Mouse (Mus musculus): ENCODE measurements around the gene Pfn4. TPM values are rescaled to one million over a fixed set of nuclear protein-coding genes. Genes with fewer than 3 reads are reported as not detected.
"Not testable (repeated sequence)": the region's sequence is repeated elsewhere in the genome, so short reads cannot be mapped to it uniquely, and the experiment has no call there.

Gene Pfn4
- polyA plus RNA-seq, 1 experiment from 2014 or later, result 2.3 TPM

DNA sequence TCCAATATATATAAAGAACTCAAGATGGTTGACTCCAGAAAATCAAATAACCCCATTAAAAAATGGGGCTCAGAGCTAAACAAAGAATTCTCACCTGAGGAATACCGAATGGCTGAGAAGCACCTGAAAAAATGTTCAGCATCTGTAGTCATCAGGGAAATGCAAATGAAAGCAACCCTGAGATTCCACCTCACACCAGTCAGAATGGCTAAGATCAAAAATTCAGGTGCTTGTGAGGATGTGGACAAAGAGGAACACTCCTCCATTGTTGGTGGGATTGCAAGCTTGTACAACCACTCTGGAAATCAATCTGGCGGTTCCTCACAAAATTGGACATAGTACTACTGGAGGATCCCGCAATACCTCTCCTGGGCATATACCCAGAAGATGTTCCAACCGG is 14.4 kb upstream of the Pfn4 start:
- not testable (repeated sequence) for H3K9me3 ChIP-seq (replicated peaks); H3K27ac ChIP-seq (ENCODE audit: poor library complexity, severe bottlenecking); H3K4me1 ChIP-seq (replicated peaks); H3K4me2 ChIP-seq; ATAC-seq (ENCODE audit: insufficient number of reproducible peaks, low FRiP score); H3K27me3 ChIP-seq (replicated peaks); H3K9ac ChIP-seq; H3K36me3 ChIP-seq; H3K4me3 ChIP-seq
- 79% methylated on average over 4 of the region's 4 CpGs for WGBS

DNA sequence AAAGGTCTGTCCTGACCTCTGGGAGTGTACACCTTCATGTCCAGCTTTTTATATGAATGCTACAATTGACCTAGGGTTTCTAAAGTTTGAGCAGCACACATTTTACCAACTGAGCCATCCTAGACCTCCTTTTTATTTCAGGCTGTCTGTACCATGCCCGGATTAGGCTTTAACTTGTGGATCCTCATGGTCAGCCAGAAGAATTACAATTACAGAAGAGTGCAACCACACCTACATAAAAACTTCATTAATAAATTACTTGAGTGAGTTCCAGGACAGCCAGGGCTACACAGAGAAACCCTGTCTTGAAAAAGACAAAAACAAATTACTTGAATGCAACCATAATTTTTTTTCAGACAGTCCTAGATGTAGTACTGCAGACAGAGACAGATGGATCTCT is 11.8 kb upstream of the Pfn4 start:
- H3K4me3 ChIP-seq, result no peak overlapping the region
- ATAC-seq (ENCODE audit: insufficient number of reproducible peaks, low FRiP score), result no peak
- H3K4me2 ChIP-seq, result no peak overlapping the region
- 86% methylated on average over 1 of the region's 1 CpGs for WGBS
- H3K27ac ChIP-seq (ENCODE audit: poor library complexity, severe bottlenecking), result no peak overlapping the region
- no peaks in the 10 kb centered on the region for H3K27me3 ChIP-seq (replicated peaks)
- no peak overlapping the region for H3K9ac ChIP-seq
- 0 out of 2 replicates have a peak, but pooled peaks cover 3% of the 10 kb centered on the region for H3K9me3 ChIP-seq (replicated peaks)
- H3K36me3 ChIP-seq, result no peaks in the 10 kb centered on the region
- no peaks in the 10 kb centered on the region for H3K4me1 ChIP-seq (replicated peaks)

DNA sequence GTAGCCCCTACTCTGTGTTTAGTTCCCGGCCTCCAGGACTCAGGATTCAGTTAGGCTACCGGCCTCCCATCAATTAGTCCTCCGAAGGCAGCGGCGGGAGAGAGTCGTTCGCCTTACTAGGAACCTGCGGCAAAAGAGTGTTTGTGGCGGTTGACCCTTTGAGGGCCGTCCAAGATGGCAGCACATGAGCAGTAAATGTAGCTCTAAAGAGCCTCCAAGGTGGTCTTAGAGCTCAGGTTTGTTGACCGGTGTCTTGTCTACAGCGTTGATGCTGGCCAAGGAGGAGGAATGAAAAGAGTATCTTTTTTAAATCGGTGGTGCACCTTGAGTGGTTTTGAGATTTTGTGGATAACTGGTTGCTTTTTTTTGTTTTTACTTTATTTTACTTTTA is 506 bp downstream of the Pfn4 start:
- peak overlapping the region; percentile 73; the same call in 1 of the 2 replicates for H3K27ac ChIP-seq (ENCODE audit: poor library complexity, severe bottlenecking)
- ATAC-seq (ENCODE audit: insufficient number of reproducible peaks, low FRiP score), result peak; percentile 23

DNA sequence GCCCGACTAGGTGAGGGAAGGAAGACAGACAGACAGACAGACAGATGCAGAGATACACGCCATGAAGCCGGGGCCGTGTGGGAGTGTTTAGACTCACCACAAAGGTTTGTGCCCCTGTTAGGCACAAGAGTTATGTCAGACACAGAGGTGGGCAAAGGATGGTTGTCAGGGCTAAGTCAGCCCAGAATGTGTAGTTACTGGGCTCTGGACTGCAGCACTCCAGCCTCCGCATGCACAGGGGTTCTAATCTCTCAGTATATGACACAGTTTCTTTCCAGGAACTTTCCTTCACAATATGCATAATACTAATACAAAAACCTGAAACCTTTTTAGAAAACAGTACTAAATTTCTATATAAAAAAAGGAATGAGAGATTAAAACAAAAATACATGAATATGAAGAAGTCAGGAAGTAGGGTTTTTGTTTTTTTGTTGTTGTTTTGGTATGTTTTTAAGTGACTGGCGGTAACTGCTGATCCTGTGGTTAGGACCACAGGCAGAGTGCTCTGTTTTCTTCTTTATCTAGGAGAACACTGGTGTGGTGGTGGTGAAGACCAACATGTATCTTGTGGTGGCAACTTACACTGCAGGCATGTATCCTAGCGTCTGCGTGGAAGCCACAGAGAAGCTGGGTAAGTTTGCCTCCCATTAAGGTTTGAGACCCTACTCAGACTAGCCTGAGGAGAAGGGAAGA is 6.2 kb downstream of the Pfn4 start:
- H3K36me3 ChIP-seq, result no peaks in the 10 kb centered on the region
- no peak overlapping the region for H3K4me2 ChIP-seq
- 82% methylated on average over 8 of the region's 8 CpGs for WGBS
- H3K27me3 ChIP-seq (replicated peaks), result 0 out of 2 replicates have a peak, but pooled peaks cover 2% of the 10 kb centered on the region
- no peak for ATAC-seq (ENCODE audit: insufficient number of reproducible peaks, low FRiP score)
- H3K4me3 ChIP-seq, result no peak overlapping the region
- H3K9ac ChIP-seq, result no peak overlapping the region
- no peaks in the 10 kb centered on the region for H3K4me1 ChIP-seq (replicated peaks)
- no peaks in the 10 kb centered on the region for H3K9me3 ChIP-seq (replicated peaks)
- H3K27ac ChIP-seq (ENCODE audit: poor library complexity, severe bottlenecking), result no peak overlapping the region

More for the DNA sequence above, 506 bp downstream of the Pfn4 start:
- 0 out of 2 replicates have a peak, but pooled peaks cover 3% of the 10 kb centered on the region for H3K4me1 ChIP-seq (replicated peaks)
- H3K9me3 ChIP-seq (replicated peaks), result no peaks in the 10 kb centered on the region
- WGBS, result 18% methylated on average over 13 of the region's 13 CpGs
- H3K4me3 ChIP-seq, result peak overlapping the region; percentile 63
- H3K27me3 ChIP-seq (replicated peaks), result no peaks in the 10 kb centered on the region
- peak overlapping the region; percentile 80 for H3K9ac ChIP-seq
- peak overlapping the region; percentile 70 for H3K4me2 ChIP-seq
- no peaks in the 10 kb centered on the region for H3K36me3 ChIP-seq

DNA sequence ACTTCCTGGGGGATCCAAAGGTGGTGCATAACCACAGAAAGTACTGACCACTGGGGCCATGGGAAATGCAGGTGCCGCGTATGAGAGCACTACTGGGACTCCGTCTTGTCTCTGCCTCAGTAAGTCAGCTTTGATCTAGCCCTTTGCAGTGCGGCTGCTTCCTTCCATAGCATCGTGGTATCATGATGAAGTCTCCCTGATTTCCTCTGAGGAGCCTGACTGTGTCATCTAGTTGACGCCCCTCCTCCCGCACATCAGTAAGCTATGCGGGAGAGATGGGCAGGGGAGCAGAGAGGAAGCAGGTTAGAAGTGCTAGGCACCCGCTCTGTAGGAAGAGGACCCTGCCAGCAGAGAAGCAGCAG is 6.7 kb downstream of the Pfn4 start:
- 0 out of 2 replicates have a peak, but pooled peaks cover 2% of the 10 kb centered on the region for H3K27me3 ChIP-seq (replicated peaks)
- H3K4me2 ChIP-seq, result no peak overlapping the region
- H3K27ac ChIP-seq (ENCODE audit: poor library complexity, severe bottlenecking), result no peak overlapping the region
- no peak overlapping the region for H3K9ac ChIP-seq
- H3K9me3 ChIP-seq (replicated peaks), result no peaks in the 10 kb centered on the region
- 57% methylated on average over 9 of the region's 9 CpGs for WGBS
- no peaks in the 10 kb centered on the region for H3K4me1 ChIP-seq (replicated peaks)
- H3K4me3 ChIP-seq, result no peak overlapping the region
- no peaks in the 10 kb centered on the region for H3K36me3 ChIP-seq
- ATAC-seq (ENCODE audit: insufficient number of reproducible peaks, low FRiP score), result no peak

DNA sequence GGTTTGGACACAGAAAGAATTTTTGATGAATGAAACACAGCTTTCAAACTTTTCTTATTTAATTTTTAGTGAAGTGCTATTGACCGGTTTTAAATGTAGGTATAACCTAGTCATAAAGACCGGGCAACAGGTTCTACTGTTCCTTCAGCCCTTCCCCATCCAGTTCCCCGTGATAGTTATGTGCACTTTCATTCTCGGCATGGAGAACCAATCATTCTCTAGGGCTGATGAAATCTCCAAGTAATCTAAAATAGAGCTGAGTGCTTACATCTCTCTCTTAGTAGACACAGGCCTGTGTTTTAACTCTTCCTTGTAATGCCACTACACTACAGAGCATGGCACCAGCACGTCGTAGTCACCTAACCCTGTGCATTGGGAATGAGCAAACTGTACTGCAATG is 8.9 kb downstream of the Pfn4 start:
- Histone ChIP-seq H3K4me2 (no peak overlapping the region), H3K9me3 (replicated peaks) (no peaks in the 10 kb centered on the region), H3K4me3 (no peak overlapping the region), H3K9ac (no peak overlapping the region), H3K27me3 (replicated peaks) (0 out of 2 replicates have a peak, but pooled peaks cover 2% of the 10 kb centered on the region), H3K4me1 (replicated peaks) (no peaks in the 10 kb centered on the region), H3K27ac (ENCODE audit: poor library complexity, severe bottlenecking) (no peak overlapping the region), H3K36me3 (no peaks in the 10 kb centered on the region)
- no peak for ATAC-seq (ENCODE audit: insufficient number of reproducible peaks, low FRiP score)
- 80% methylated on average over 6 of the region's 6 CpGs for WGBS

DNA sequence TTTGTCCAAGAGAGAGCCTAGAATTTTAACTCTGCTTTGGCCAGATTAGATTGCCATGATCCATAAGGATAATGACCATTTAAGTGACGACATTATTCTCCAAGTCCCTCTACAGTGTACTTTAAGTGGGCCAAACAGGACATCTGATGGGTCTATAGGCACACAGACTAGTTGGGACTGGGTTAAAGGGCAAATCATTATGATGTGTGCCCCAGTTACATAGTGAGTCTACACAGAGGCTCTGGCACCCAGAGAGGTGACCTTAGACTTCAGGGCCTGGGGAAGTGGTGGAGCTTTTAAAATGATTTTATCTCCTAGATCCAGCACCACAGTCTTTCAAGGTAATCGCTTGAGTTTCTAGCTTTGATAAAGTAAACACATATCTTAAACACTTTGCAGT is 11.4 kb downstream of the Pfn4 start:
- no peak for ATAC-seq (ENCODE audit: insufficient number of reproducible peaks, low FRiP score)
- no peak overlapping the region for H3K27ac ChIP-seq (ENCODE audit: poor library complexity, severe bottlenecking)
- H3K4me1 ChIP-seq (replicated peaks), result no peaks in the 10 kb centered on the region
- no peak overlapping the region for H3K4me3 ChIP-seq
- 0 out of 2 replicates have a peak, but pooled peaks cover 2% of the 10 kb centered on the region for H3K27me3 ChIP-seq (replicated peaks)
- H3K9ac ChIP-seq, result no peak overlapping the region
- no peak overlapping the region for H3K4me2 ChIP-seq
- no peaks in the 10 kb centered on the region for H3K36me3 ChIP-seq
- 60% methylated on average over 2 of the region's 2 CpGs for WGBS
- H3K9me3 ChIP-seq (replicated peaks), result no peaks in the 10 kb centered on the region

DNA sequence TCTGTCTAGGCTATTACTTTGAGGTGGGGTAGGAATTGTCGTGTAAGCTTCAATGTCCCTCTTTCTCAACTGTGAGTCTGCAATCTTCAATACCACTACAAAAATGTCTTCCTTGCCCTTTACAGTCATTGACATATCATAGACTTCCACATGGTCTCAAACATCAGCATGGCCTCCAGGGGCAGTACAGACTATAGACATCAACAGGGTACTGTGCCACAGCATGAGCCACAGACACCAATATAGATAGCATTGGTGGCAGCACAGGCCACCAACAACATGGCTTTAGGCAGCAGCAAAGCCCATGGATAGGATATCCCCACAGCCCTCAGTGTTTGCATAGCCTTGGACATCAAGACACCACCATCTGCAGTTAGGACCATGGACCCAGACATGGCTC is 12.4 kb downstream of the Pfn4 start:
- no peak overlapping the region for H3K4me2 ChIP-seq
- 67% methylated on average over 1 of the region's 1 CpGs for WGBS
- no peaks in the 10 kb centered on the region for H3K27me3 ChIP-seq (replicated peaks)
- H3K9me3 ChIP-seq (replicated peaks), result no peaks in the 10 kb centered on the region
- no peak overlapping the region for H3K4me3 ChIP-seq
- H3K36me3 ChIP-seq, result no peaks in the 10 kb centered on the region
- ATAC-seq (ENCODE audit: insufficient number of reproducible peaks, low FRiP score), result no peak
- H3K27ac ChIP-seq (ENCODE audit: poor library complexity, severe bottlenecking), result no peak overlapping the region
- H3K9ac ChIP-seq, result no peak overlapping the region
- no peaks in the 10 kb centered on the region for H3K4me1 ChIP-seq (replicated peaks)

DNA sequence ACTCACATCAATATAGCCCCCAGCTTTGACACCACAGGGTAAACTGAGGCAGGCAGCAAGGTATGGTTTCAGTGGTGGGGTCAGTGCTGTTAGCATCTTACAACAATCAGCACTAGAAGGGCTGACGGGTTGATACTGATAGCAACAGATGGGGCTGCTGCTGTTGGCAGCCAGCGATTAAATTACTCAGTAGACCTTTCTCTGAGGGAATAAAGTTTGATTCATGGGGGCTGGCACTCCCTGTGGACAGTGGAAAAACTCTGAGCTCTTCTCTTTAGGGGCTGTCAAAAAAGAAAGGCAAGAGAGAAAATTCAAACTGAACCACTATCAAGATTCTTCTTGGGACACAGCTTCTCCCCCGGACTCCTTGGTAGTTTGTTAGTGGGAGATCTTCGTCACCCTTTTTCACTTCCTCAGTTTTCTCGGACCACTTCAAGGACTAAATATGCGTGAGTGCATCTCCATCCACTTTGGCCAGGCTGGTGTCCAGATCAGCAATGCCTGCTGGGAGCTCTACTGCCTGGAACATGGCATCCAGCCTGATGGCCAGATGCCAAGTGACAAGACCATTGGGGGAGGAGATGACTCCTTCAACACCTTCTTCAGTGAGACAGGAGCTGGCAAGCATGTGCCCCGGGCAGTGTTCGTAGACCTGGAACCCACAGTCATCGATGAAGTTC is 13.0 kb downstream of the Pfn4 start:
- not testable (repeated sequence) for H3K36me3 ChIP-seq; H3K27ac ChIP-seq (ENCODE audit: poor library complexity, severe bottlenecking); H3K4me2 ChIP-seq; H3K4me3 ChIP-seq; H3K9ac ChIP-seq; ATAC-seq (ENCODE audit: insufficient number of reproducible peaks, low FRiP score); H3K4me1 ChIP-seq (replicated peaks); H3K9me3 ChIP-seq (replicated peaks); H3K27me3 ChIP-seq (replicated peaks)
- 76% methylated on average over 9 of the region's 9 CpGs for WGBS

DNA sequence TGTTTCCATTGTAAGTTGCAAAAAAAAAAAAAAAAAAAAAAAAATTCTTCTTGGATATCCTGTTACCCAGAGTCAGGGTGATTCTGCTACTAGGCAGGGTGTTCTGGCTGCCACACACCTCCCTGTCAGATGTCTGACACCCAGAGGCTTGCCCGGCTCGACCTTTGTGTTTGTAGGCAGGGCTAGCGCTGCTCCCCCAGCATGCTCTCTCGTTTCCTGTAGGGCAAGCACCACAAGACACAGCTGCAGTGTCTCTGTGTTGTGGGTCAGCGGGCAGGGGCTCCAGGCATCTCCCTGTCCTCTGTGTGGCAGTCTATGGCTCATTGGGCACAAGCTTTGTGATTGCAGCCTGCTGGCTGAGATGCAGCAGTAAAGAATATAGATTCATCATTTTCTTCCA is 14.8 kb downstream of the Pfn4 start:
- Histone ChIP-seq H3K9me3 (replicated peaks) (no peaks in the 10 kb centered on the region), H3K4me3 (no peak overlapping the region), H3K4me2 (no peak overlapping the region), H3K36me3 (no peaks in the 10 kb centered on the region), H3K4me1 (replicated peaks) (no peaks in the 10 kb centered on the region), H3K9ac (no peak overlapping the region), H3K27me3 (replicated peaks) (no peaks in the 10 kb centered on the region), H3K27ac (ENCODE audit: poor library complexity, severe bottlenecking) (no peak overlapping the region)
- no peak for ATAC-seq (ENCODE audit: insufficient number of reproducible peaks, low FRiP score)
- WGBS, result 59% methylated on average over 5 of the region's 5 CpGs

DNA sequence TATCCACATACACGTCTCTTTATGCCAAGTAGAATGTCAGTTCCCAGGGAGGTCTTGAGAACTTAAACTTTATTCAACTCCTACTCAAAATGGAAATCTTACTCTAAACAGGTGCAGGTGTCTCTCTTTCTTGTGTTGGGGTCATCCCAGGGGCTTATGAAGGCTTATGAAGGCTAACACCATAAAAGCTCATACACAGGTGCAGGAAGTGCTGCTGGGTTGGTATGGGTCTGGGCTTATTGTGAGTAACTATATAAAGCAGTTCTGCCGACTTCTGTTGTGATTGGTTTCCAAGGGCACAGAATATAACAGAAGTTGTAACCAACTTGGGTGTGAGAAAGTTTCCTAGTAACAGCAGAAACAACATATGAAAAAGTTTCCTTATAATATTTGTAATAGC is 15.6 kb downstream of the Pfn4 start:
- no peak for ATAC-seq (ENCODE audit: insufficient number of reproducible peaks, low FRiP score)
- Histone ChIP-seq H3K4me3 (no peak overlapping the region), H3K27ac (ENCODE audit: poor library complexity, severe bottlenecking) (no peak overlapping the region), H3K36me3 (no peaks in the 10 kb centered on the region), H3K4me2 (no peak overlapping the region), H3K4me1 (replicated peaks) (no peaks in the 10 kb centered on the region), H3K9ac (no peak overlapping the region), H3K9me3 (replicated peaks) (no peaks in the 10 kb centered on the region), H3K27me3 (replicated peaks) (no peaks in the 10 kb centered on the region)
- 64% methylated on average over 2 of the region's 2 CpGs for WGBS
